ENCODE assay signal across 15 mouse cellular contexts in the genomic region with DNA sequence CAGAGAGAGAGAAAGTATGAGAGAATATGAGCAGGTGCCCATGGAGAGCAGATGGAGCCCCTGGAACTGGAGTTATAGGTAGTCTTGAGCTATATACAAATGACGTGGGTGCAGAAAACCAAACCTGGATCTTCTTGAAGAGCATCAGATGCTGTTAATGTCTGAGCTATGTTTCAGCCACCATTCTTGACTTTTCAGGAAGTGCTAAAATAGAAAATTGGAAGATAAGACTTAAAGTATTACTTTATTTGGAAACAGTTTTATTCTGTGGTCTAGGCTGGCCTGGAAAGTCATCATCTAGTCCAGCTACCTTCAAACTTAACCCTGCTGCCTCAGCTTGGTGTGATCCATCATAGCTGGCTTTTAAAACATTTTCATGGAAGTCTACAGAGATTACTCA.
"Had no signal": no experiment of that assay in that cellular context is flagged by ENCODE, and none has a peak within 500 bp of the region (broad histone marks: within the 10 kb centered on the region; RNA-seq: fewer than 3 reads in every experiment).

No protein-coding gene starts in this region.

- DNase-seq: liver, postnatal 0 days; lung, adult 2 months; lung, postnatal 14 days; lung, postnatal 36 days; retina, postnatal 1 day; right cerebral cortex, adult 18-20 months; right cerebral cortex, postnatal 25 days; right cerebral cortex, postnatal 4 days; spleen, adult 18-20 months; thymus, adult 18-20 months; thymus, postnatal 14 days; thymus, postnatal 36 days had no signal

- ATAC-seq: liver, postnatal 0 days; lung, postnatal 0 days; midbrain, embryonic 13.5 days; midbrain, embryonic 15.5 days had no signal
